Mouse (Mus musculus) embryonic facial prominence, embryonic 15.5 days (tissue): Measurements from ENCODE around the gene Gtf2h3. TPM values are rescaled to one million over a fixed set of nuclear protein-coding genes. Genes with fewer than 3 reads are reported as not detected.
"Not testable (repeated sequence)": the region's sequence is repeated elsewhere in the genome, so short reads cannot be mapped to it uniquely, and the experiment has no call there.

Source experiments
- ATAC-seq: fragments of 200-750 bp; cut with Nextera tagmentation; 2 replicates; pipeline ENCODE4 v1.8.0; 2017; ENCODE audit warnings: low read depth, moderate TSS enrichment; ENCODE audit not compliant: insufficient number of reproducible peaks, low FRiP score, low TSS enrichment
- H3K27ac ChIP-seq: fragments of 300-500 bp; sonication (generic); replicated peaks from 2 replicates; pipeline ENCODE4 v1.5.1; 2015; ENCODE audit warnings: mild to moderate bottlenecking, inconsistent platforms
- H3K27me3 ChIP-seq: fragments of 300-500 bp; sonication (generic); 2 replicates; pipeline ENCODE4 v1.6.1; 2015; ENCODE audit warnings: inconsistent platforms
- H3K36me3 ChIP-seq: fragments of 300-500 bp; sonication (generic); 2 replicates; pipeline ENCODE4 v1.6.1; 2015; ENCODE audit warnings: mild to moderate bottlenecking, inconsistent platforms
- H3K4me1 ChIP-seq: fragments of 300-500 bp; sonication (generic); 2 replicates; pipeline ENCODE4 v1.6.1; 2015; ENCODE audit warnings: inconsistent platforms
- H3K4me2 ChIP-seq: fragments of 300-500 bp; sonication (generic); replicated peaks from 2 replicates; pipeline ENCODE4 v1.6.1; 2015; ENCODE audit warnings: mild to moderate bottlenecking, inconsistent platforms
- H3K4me3 ChIP-seq: fragments of 300-500 bp; sonication (generic); replicated peaks from 2 replicates; pipeline ENCODE4 v1.5.1; 2015; ENCODE audit warnings: mild to moderate bottlenecking, inconsistent platforms
- H3K9ac ChIP-seq: fragments of 300-500 bp; sonication (generic); 2 replicates; pipeline ENCODE4 v1.6.1; 2015; ENCODE audit warnings: inconsistent platforms
- H3K9me3 ChIP-seq: fragments of 300-500 bp; sonication (generic); replicated peaks from 2 replicates; pipeline ENCODE4 v1.6.1; 2016; ENCODE audit warnings: inconsistent platforms
- WGBS: fragments of 180-500 bp; shearing (Covaris S2); methylation state at CpG from one replicate; pipeline ENCODE4 v1.1.7; 2015; 5-methylcytosine and 5-hydroxymethylcytosine counted together
- polyA plus RNA-seq: library from polyadenylated mRNA; unstranded; fragments of >200 nt; fragmentation: Nextera tagmentation; extraction: Ambion mirVana; gene quantifications from 2 replicates; pipeline ENCODE4 v1.2.1, GENCODE M21; 2015

The Gtf2h3 gene
- polyA plus RNA-seq, 1 experiment from 2014 or later = 60.3 TPM

DNA sequence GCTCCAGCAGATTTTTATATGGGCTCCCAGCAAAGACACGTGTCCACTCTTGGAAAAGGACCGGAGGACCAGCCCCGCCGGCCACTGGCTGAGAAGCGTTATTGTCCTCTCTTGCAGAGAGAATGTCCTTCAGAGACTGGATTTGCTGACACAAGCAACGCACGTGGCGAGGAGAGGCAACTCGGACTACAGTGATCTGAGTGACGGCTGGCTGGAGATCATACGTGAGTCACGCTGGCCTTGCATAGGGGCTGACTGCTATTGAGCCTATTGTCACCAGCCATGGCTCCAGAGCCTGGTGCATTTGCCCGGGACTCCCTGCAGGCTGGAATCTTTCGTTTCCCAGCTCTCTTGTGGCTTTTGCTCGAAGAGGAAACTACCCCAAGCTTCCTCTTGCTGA, 44.0 kb downstream of the Gtf2h3 start:
- Histone ChIP-seq H3K36me3 (no peaks in the 10 kb centered on the region), H3K4me1 (peaks cover under 1% of the 10 kb centered on the region), H3K4me2 (no peak overlapping the region), H3K9me3 (no peaks in the 10 kb centered on the region), H3K27ac (no peak overlapping the region), H3K9ac (no peak overlapping the region), H3K4me3 (no peak overlapping the region), H3K27me3 (no peaks in the 10 kb centered on the region)
- ATAC-seq = no peak
- 86% methylated on average over 15 of the region's 15 CpGs for WGBS

DNA sequence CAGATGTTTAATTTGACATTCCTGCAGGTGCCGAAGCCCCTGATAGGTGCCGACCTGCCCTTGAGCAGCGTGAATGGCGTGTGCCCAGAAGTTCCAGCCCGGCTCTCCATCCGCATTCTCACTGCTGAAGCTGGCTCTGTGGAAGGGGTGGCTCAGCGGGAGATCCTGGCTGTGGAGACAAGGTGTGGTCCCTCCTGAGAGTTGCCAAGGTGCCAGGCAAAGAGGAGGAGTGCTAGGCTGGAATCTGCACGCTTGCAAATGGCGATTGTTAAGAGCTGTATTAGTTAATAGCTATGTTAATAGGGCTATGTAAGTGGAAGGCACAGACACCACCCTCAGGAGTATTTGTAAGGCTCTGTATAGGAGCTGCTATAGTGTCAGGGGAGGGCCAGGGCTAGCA, 45.4 kb downstream of the Gtf2h3 start:
- no peak for ATAC-seq
- Histone ChIP-seq H3K27me3 (no peaks in the 10 kb centered on the region), H3K4me2 (no peak overlapping the region), H3K27ac (no peak overlapping the region), H3K9me3 (no peaks in the 10 kb centered on the region), H3K4me1 (peaks cover 7% of the 10 kb centered on the region), H3K9ac (no peak overlapping the region), H3K36me3 (no peaks in the 10 kb centered on the region), H3K4me3 (no peak overlapping the region)
- 82% methylated on average over 9 of the region's 9 CpGs for WGBS

- Histone ChIP-seq H3K36me3 (peaks cover 5% of the 10 kb centered on the region), H3K4me3 (peak within 1 kb of the TSS; percentile 96), H3K4me1 (peaks cover 18% of the 10 kb centered on the region), H3K27ac (peak within 1 kb of the TSS; percentile 89), H3K27me3 (no peaks in the 10 kb centered on the region), H3K4me2 (peak within 1 kb of the TSS; percentile 84), H3K9ac (peak within 1 kb of the TSS; percentile 78), H3K9me3 (no peaks in the 10 kb centered on the region)
- under 1% methylated on average over 53 of the region's 58 CpGs for WGBS
- peak; percentile 93 for ATAC-seq
These were observed 49.8 kb downstream of the Gtf2h3 start, which contains the start of gene Atp6v0a2 for GRCm38 (mm10) chr5:124628448-124629363. TSS of gene Atp6v0a2 (plus strand) at chr5:124628576.

DNA sequence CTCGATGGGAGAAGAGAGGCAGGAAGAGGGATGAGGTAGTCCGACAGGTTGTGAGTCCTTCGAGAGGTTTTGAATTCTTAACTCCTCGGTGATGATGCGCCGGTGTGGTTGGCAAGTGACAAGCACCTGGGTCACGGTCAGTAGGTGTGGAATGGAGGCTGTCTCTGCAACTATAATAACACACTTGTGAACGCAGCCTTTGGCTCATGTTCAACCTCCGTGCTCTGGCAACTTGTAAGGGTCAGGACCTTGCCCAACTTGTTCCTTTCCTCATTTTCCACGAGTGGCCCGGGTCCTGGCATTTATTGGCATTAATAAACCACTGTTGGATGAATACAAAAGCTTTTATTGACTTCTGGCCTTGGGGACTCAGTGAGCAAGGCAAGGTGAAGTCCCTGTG, 50.7 kb downstream of the Gtf2h3 start:
- Histone ChIP-seq H3K27me3 (no peaks in the 10 kb centered on the region), H3K36me3 (peaks cover 14% of the 10 kb centered on the region), H3K4me2 (peak overlapping the region; percentile 84), H3K4me3 (peak overlapping the region; percentile 96), H3K4me1 (peaks cover 18% of the 10 kb centered on the region), H3K27ac (peak overlapping the region; percentile 36; the same call in 1 of the 2 replicates), H3K9ac (peak overlapping the region; percentile 78), H3K9me3 (no peaks in the 10 kb centered on the region)
- ATAC-seq = no peak
- 18% methylated on average over 11 of the region's 11 CpGs for WGBS

DNA sequence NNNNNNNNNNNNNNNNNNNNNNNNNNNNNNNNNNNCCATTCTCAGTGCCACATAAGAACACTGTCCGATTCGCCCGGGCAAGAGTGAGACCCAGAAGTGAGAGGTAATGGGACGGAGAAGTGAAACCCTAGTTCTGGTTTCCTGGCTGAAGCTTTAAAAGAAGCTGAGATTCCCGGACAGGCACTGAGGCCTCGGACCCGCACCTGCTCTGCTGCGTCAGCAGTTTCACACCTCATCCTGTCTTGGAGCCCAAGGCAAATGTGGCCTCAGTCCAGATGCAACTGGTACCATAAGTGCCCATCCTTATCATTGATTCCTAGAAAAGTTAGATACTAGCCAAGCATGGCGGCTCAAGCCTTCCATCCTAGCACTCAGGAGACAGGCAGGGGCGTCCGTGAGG, 52.7 kb downstream of the Gtf2h3 start:
- H3K36me3 ChIP-seq = peaks cover 33% of the 10 kb centered on the region
- H3K27ac ChIP-seq = no peak overlapping the region
- H3K9me3 ChIP-seq = no peaks in the 10 kb centered on the region
- ATAC-seq = no peak
- H3K4me3 ChIP-seq = no peak overlapping the region
- H3K27me3 ChIP-seq = no peaks in the 10 kb centered on the region
- 87% methylated on average over 11 of the region's 11 CpGs for WGBS
- H3K4me1 ChIP-seq = peaks cover 18% of the 10 kb centered on the region
- H3K9ac ChIP-seq = no peak overlapping the region
- no peak overlapping the region for H3K4me2 ChIP-seq

DNA sequence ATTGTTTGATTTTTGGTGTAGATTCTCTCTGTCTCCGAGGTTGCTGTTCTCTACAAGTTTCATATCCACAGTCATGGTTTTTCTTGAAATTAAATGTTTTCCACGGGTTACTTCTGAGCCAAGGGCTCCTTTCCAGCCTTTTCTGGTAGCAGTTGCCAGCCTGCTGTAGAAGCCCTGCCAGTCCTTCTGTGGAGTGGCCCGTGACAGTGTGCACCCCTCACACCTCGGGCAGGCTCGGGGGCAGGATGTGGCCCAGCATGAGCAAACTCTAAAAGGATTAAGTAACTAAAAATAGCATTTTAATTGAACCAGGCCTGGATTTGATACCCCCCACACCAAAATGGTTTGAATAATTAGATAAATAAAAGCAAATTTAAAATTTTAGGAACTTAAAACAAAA, 53.5 kb downstream of the Gtf2h3 start:
- Histone ChIP-seq H3K4me3 (no peak overlapping the region), H3K27me3 (no peaks in the 10 kb centered on the region), H3K9me3 (no peaks in the 10 kb centered on the region), H3K27ac (no peak overlapping the region), H3K9ac (no peak overlapping the region), H3K4me1 (peaks cover 18% of the 10 kb centered on the region), H3K36me3 (peaks cover 41% of the 10 kb centered on the region), H3K4me2 (no peak overlapping the region)
- ATAC-seq = no peak
- 73% methylated on average over 5 of the region's 5 CpGs for WGBS

DNA sequence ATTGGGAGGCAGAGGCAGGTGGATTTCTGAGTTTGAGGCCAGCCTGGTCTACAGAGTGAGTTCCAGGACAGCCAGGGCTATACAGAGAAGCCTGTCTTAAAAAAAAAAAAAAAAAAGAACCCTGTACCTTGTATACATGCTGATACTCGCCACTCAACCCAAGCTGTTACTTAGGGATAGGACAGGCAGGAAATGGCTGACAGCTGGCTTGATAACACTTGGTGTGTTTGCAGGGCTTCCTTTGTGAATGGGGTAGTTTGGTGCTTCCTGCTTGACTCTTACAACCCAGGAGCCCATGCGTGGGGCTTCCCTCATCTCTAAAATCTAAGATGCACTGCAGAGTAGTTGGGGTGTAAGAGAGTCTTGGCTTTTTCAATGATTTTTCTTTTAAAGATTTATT, 54.5 kb downstream of the Gtf2h3 start:
- ATAC-seq = no peak
- Histone ChIP-seq H3K27ac (no peak overlapping the region), H3K4me2 (no peak overlapping the region), H3K4me1 (peaks cover 12% of the 10 kb centered on the region), H3K9ac (no peak overlapping the region), H3K27me3 (no peaks in the 10 kb centered on the region), H3K36me3 (peaks cover 48% of the 10 kb centered on the region), H3K9me3 (no peaks in the 10 kb centered on the region), H3K4me3 (no peak overlapping the region)
- WGBS = 76% methylated on average over 2 of the region's 2 CpGs

DNA sequence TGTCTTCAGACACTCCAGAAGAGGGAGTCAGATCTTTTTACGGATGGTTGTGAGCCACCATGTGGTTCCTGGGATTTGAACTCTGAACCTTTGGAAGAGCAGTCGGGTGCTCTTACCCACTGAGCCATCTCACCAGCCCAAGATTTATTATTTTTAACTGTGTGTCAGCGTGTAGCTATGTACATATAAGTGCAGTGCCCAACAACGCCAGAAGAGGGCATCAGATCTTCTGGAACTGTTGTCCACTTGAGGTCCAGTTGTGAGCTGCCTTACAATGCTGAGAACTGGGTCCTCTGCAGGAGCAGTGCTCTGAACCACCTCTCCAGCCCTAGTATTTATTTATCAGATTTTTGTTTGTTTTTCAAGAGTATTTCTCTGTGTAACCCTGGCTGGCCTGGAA, 56.1 kb downstream of the Gtf2h3 start:
- not testable (repeated sequence) for H3K27me3 ChIP-seq, H3K9ac ChIP-seq, ATAC-seq, H3K27ac ChIP-seq, H3K4me3 ChIP-seq, H3K9me3 ChIP-seq, H3K4me2 ChIP-seq, H3K4me1 ChIP-seq
- peaks cover 64% of the 10 kb centered on the region for H3K36me3 ChIP-seq
- 84% methylated on average over 4 of the region's 4 CpGs for WGBS

GRCm38 (mm10) chr5:124636139-124636538, 57.2 kb downstream of the Gtf2h3 start:
- H3K27me3 ChIP-seq = no peaks in the 10 kb centered on the region
- H3K9me3 ChIP-seq = no peaks in the 10 kb centered on the region
- WGBS = 96% methylated on average over 3 of the region's 3 CpGs
- no peak for ATAC-seq
- no peak overlapping the region for H3K27ac ChIP-seq
- no peak overlapping the region for H3K4me3 ChIP-seq
- peaks cover 71% of the 10 kb centered on the region for H3K36me3 ChIP-seq
- H3K9ac ChIP-seq = no peak overlapping the region
- no peak overlapping the region for H3K4me2 ChIP-seq
- no peaks in the 10 kb centered on the region for H3K4me1 ChIP-seq

GRCm38 (mm10) chr5:124636694-124637093, 57.8 kb downstream of the Gtf2h3 start:
- no peak overlapping the region for H3K27ac ChIP-seq

DNA sequence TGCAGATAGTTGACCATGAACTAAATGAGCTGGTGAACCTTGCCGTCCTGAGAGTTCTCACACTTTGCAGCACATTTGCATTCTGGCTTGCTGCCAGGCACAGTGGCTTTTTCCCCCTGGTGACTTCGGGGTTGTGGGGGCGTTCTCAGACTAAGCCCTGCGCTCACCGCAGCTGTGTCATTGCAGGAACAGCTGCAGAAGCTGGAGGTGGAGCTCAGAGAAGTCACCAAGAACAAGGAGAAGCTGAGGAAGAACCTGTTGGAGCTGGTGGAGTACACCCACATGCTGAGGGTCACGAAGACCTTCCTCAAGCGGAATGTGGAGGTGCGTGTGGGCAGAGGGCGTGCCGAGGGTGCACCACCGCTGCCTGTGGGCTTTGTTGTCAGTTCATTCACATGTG, 58.4 kb downstream of the Gtf2h3 start:
- peak overlapping the region; percentile 39 for H3K27ac ChIP-seq
- peaks cover 83% of the 10 kb centered on the region for H3K36me3 ChIP-seq

More at GRCm38 (mm10) chr5:124636694-124637093, 57.8 kb downstream of the Gtf2h3 start:
- no peak for ATAC-seq
- Histone ChIP-seq H3K4me3 (no peak overlapping the region), H3K9ac (no peak overlapping the region), H3K27me3 (no peaks in the 10 kb centered on the region), H3K4me2 (no peak overlapping the region), H3K4me1 (no peaks in the 10 kb centered on the region), H3K36me3 (peaks cover 77% of the 10 kb centered on the region), H3K9me3 (no peaks in the 10 kb centered on the region)
- 92% methylated on average over 4 of the region's 4 CpGs for WGBS

More for the DNA sequence above, 58.4 kb downstream of the Gtf2h3 start:
- no peaks in the 10 kb centered on the region for H3K4me1 ChIP-seq
- no peak overlapping the region for H3K4me2 ChIP-seq
- H3K9me3 ChIP-seq = no peaks in the 10 kb centered on the region
- H3K4me3 ChIP-seq = no peak overlapping the region
- no peaks in the 10 kb centered on the region for H3K27me3 ChIP-seq
- no peak; the same call in 1 of the 2 replicates for ATAC-seq
- no peak overlapping the region for H3K9ac ChIP-seq
- 83% methylated on average over 11 of the region's 11 CpGs for WGBS
